Mouse (Mus musculus): ENCODE results near the gene Aicda. TPM values are rescaled to one million over a fixed set of nuclear protein-coding genes. Genes with fewer than 3 reads are reported as not detected.
"Not testable (repeated sequence)": the region's sequence is repeated elsewhere in the genome, so short reads cannot be mapped to it uniquely, and the experiment has no call there.

Aicda gene
- polyA plus RNA-seq, 1 experiment from 2014 or later: not detected

GRCm38 (mm10) chr6:122561005-122561404 is 7.4 kb downstream of the Aicda start:
- no peak overlapping the region for H3K4me3 ChIP-seq
- no peaks in the 10 kb centered on the region for H3K9me3 ChIP-seq (replicated peaks)
- DNase-seq (ENCODE audit: low spot score): no peak
- WGBS: 87% methylated on average over 20 of the region's 20 CpGs
- no peak overlapping the region for H3K27ac ChIP-seq (replicated peaks)
- peaks cover 16% of the 10 kb centered on the region; the same call in 1 of the 2 replicates for H3K27me3 ChIP-seq (ENCODE audit: low read depth, poor library complexity, severe bottlenecking)
- H3K4me1 ChIP-seq: peaks cover 19% of the 10 kb centered on the region
- no peaks in the 10 kb centered on the region for H3K36me3 ChIP-seq

GRCm38 (mm10) chr6:122562463-122562862 is 8.9 kb downstream of the Aicda start:
- Histone ChIP-seq H3K4me3 (no peak overlapping the region), H3K9me3 (replicated peaks) (no peaks in the 10 kb centered on the region)
- 3% methylated on average over 6 of the region's 6 CpGs for WGBS

GRCm38 (mm10) chr6:122565070-122565784 is 11.6 kb downstream of the Aicda start:
- 93% methylated on average over 9 of the region's 9 CpGs for WGBS
- DNase-seq (ENCODE audit: low spot score): no peak
- Histone ChIP-seq H3K36me3 (no peaks in the 10 kb centered on the region), H3K9me3 (replicated peaks) (no peaks in the 10 kb centered on the region), H3K4me1 (peaks cover 14% of the 10 kb centered on the region), H3K27me3 (ENCODE audit: low read depth, poor library complexity, severe bottlenecking) (peaks cover 12% of the 10 kb centered on the region; the same call in 1 of the 2 replicates), H3K4me3 (no peak overlapping the region), H3K27ac (replicated peaks) (no peak overlapping the region)

More at GRCm38 (mm10) chr6:122562463-122562862, 8.9 kb downstream of the Aicda start:
- peaks cover 12% of the 10 kb centered on the region; the same call in 1 of the 2 replicates for H3K27me3 ChIP-seq (ENCODE audit: low read depth, poor library complexity, severe bottlenecking)
- peaks cover 16% of the 10 kb centered on the region for H3K4me1 ChIP-seq
- peak; percentile 54 for DNase-seq (ENCODE audit: low spot score)
- H3K36me3 ChIP-seq: no peaks in the 10 kb centered on the region
- H3K27ac ChIP-seq (replicated peaks): no peak overlapping the region

- Histone ChIP-seq H3K4me1 (0 out of 2 replicates have a peak, but pooled peaks cover 6% of the 10 kb centered on the region), H3K9me3 (replicated peaks) (no peaks in the 10 kb centered on the region), H3K4me3 (no peak overlapping the region), H3K36me3 (no peaks in the 10 kb centered on the region), H3K27me3 (ENCODE audit: low read depth, poor library complexity, severe bottlenecking) (no peaks in the 10 kb centered on the region), H3K27ac (replicated peaks) (no peak overlapping the region)
- DNase-seq (ENCODE audit: low spot score): no peak
- 69% methylated on average over 5 of the region's 5 CpGs for WGBS
These were observed 15.5 kb downstream of the Aicda start for GRCm38 (mm10) chr6:122569113-122569512.

- no peaks in the 10 kb centered on the region for H3K9me3 ChIP-seq (replicated peaks)
- H3K27me3 ChIP-seq (ENCODE audit: low read depth, poor library complexity, severe bottlenecking): no peaks in the 10 kb centered on the region
- DNase-seq (ENCODE audit: low spot score): no peak
- H3K4me3 ChIP-seq: no peak overlapping the region
- no peak overlapping the region for H3K27ac ChIP-seq (replicated peaks)
- 0 out of 2 replicates have a peak, but pooled peaks cover 6% of the 10 kb centered on the region for H3K4me1 ChIP-seq
- WGBS: 64% methylated on average over 1 of the region's 1 CpGs
- no peaks in the 10 kb centered on the region for H3K36me3 ChIP-seq
These were observed 16.2 kb downstream of the Aicda start for GRCm38 (mm10) chr6:122569762-122570161.

GRCm38 (mm10) chr6:122570695-122571616 is 17.4 kb downstream of the Aicda start:
- no peaks in the 10 kb centered on the region for H3K36me3 ChIP-seq
- H3K4me1 ChIP-seq: 0 out of 2 replicates have a peak, but pooled peaks cover 6% of the 10 kb centered on the region
- WGBS: 69% methylated on average over 8 of the region's 8 CpGs
- no peaks in the 10 kb centered on the region for H3K27me3 ChIP-seq (ENCODE audit: low read depth, poor library complexity, severe bottlenecking)
- H3K27ac ChIP-seq (replicated peaks): no peak overlapping the region
- H3K4me3 ChIP-seq: no peak overlapping the region
- H3K9me3 ChIP-seq (replicated peaks): no peaks in the 10 kb centered on the region
- DNase-seq (ENCODE audit: low spot score): no peak

GRCm38 (mm10) chr6:122571617-122571959 is 18.0 kb downstream of the Aicda start:
- no peak for DNase-seq (ENCODE audit: low spot score)
- 0 out of 2 replicates have a peak, but pooled peaks cover 6% of the 10 kb centered on the region for H3K4me1 ChIP-seq
- H3K4me3 ChIP-seq: no peak overlapping the region
- 93% methylated on average over 3 of the region's 3 CpGs for WGBS
- H3K9me3 ChIP-seq (replicated peaks): no peaks in the 10 kb centered on the region
- no peaks in the 10 kb centered on the region for H3K36me3 ChIP-seq
- no peaks in the 10 kb centered on the region for H3K27me3 ChIP-seq (ENCODE audit: low read depth, poor library complexity, severe bottlenecking)
- H3K27ac ChIP-seq (replicated peaks): no peak overlapping the region

GRCm38 (mm10) chr6:122575037-122575436 is 21.4 kb downstream of the Aicda start:
- WGBS: 83% methylated on average over 1 of the region's 1 CpGs
- not testable (repeated sequence) for H3K36me3 ChIP-seq; H3K4me1 ChIP-seq; H3K4me3 ChIP-seq; H3K27ac ChIP-seq (replicated peaks); DNase-seq (ENCODE audit: low spot score); H3K9me3 ChIP-seq (replicated peaks); H3K27me3 ChIP-seq (ENCODE audit: low read depth, poor library complexity, severe bottlenecking)

GRCm38 (mm10) chr6:122577030-122577429 is 23.4 kb downstream of the Aicda start:
- Histone ChIP-seq H3K27me3 (ENCODE audit: low read depth, poor library complexity, severe bottlenecking) (no peaks in the 10 kb centered on the region), H3K36me3 (no peaks in the 10 kb centered on the region), H3K27ac (replicated peaks) (no peak overlapping the region), H3K4me1 (no peaks in the 10 kb centered on the region), H3K9me3 (replicated peaks) (no peaks in the 10 kb centered on the region), H3K4me3 (no peak overlapping the region)
- 96% methylated on average over 3 of the region's 3 CpGs for WGBS
- no peak for DNase-seq (ENCODE audit: low spot score)

- WGBS: 68% methylated on average over 1 of the region's 1 CpGs
These were observed 25.5 kb downstream of the Aicda start for GRCm38 (mm10) chr6:122579086-122579485.

GRCm38 (mm10) chr6:122591027-122591758 is 37.6 kb downstream of the Aicda start:
- Histone ChIP-seq H3K9me3 (replicated peaks) (no peaks in the 10 kb centered on the region), H3K4me1 (no peaks in the 10 kb centered on the region), H3K27ac (replicated peaks) (no peak overlapping the region), H3K36me3 (no peaks in the 10 kb centered on the region), H3K27me3 (ENCODE audit: low read depth, poor library complexity, severe bottlenecking) (no peaks in the 10 kb centered on the region), H3K4me3 (no peak overlapping the region)
- WGBS: 82% methylated on average over 13 of the region's 13 CpGs
- no peak for DNase-seq (ENCODE audit: low spot score)

More at GRCm38 (mm10) chr6:122579086-122579485, 25.5 kb downstream of the Aicda start:
- H3K4me3 ChIP-seq: no peak overlapping the region
- H3K27ac ChIP-seq (replicated peaks): no peak overlapping the region
- DNase-seq (ENCODE audit: low spot score): no peak
- H3K4me1 ChIP-seq: no peaks in the 10 kb centered on the region
- H3K9me3 ChIP-seq (replicated peaks): no peaks in the 10 kb centered on the region
- no peaks in the 10 kb centered on the region for H3K36me3 ChIP-seq
- H3K27me3 ChIP-seq (ENCODE audit: low read depth, poor library complexity, severe bottlenecking): no peaks in the 10 kb centered on the region

GRCm38 (mm10) chr6:122592905-122593304 is 39.3 kb downstream of the Aicda start:
- Histone ChIP-seq H3K4me1 (no peaks in the 10 kb centered on the region), H3K36me3 (no peaks in the 10 kb centered on the region), H3K27me3 (ENCODE audit: low read depth, poor library complexity, severe bottlenecking) (no peaks in the 10 kb centered on the region), H3K27ac (replicated peaks) (no peak overlapping the region), H3K4me3 (no peak overlapping the region), H3K9me3 (replicated peaks) (no peaks in the 10 kb centered on the region)
- 92% methylated on average over 2 of the region's 2 CpGs for WGBS
- no peak for DNase-seq (ENCODE audit: low spot score)

Data from midbrain, embryonic 10.5 days (tissue).